11 mouse cellular contexts compared by ENCODE assay signal in genomic region chr2:70339061-70339460, GRCm38 (mm10).
"Had no signal": no experiment of that assay in that cellular context is flagged by ENCODE, and none has a peak within 500 bp of the region (broad histone marks: within the 10 kb centered on the region; RNA-seq: fewer than 3 reads in every experiment).

No protein-coding gene starts in this region.

- H3K4me2 ChIP-seq: limb, embryonic 13.5 days; midbrain, embryonic 13.5 days; neural tube, embryonic 15.5 days had no signal

- H3K4me3 ChIP-seq: limb, embryonic 13.5 days; midbrain, embryonic 13.5 days; myocyte; neural tube, embryonic 15.5 days had no signal

- H3K36me3 ChIP-seq: limb, embryonic 13.5 days; midbrain, embryonic 13.5 days; neural tube, embryonic 15.5 days had no signal

- H3K9ac ChIP-seq: limb, embryonic 13.5 days; liver, embryonic 14.5 days; midbrain, embryonic 13.5 days; neural tube, embryonic 15.5 days had no signal

- H3K27me3 ChIP-seq: midbrain, embryonic 13.5 days; neural tube, embryonic 15.5 days had no signal

- H3K9me3 ChIP-seq: limb, embryonic 13.5 days; midbrain, embryonic 13.5 days; neural tube, embryonic 15.5 days had no signal

- H3K27ac ChIP-seq: limb, embryonic 13.5 days; liver, embryonic 14.5 days; midbrain, embryonic 13.5 days; neural tube, embryonic 15.5 days; stomach, postnatal 0 days had no signal

- ATAC-seq: midbrain, embryonic 13.5 days had no signal

- DNase-seq: kidney, postnatal 36 days; layer of hippocampus, adult 9-11 months; layer of hippocampus, postnatal 36 days; lung, adult 18-20 months; thymus, postnatal 4 days had no signal
